Mouse (Mus musculus): ENCODE measurements around the gene Klf6. TPM values are rescaled to one million over a fixed set of nuclear protein-coding genes. Genes with fewer than 3 reads are reported as not detected.

Klf6 gene
- polyA plus RNA-seq, 2 experiments from 2014 or later: 158 to 263 TPM

DNA sequence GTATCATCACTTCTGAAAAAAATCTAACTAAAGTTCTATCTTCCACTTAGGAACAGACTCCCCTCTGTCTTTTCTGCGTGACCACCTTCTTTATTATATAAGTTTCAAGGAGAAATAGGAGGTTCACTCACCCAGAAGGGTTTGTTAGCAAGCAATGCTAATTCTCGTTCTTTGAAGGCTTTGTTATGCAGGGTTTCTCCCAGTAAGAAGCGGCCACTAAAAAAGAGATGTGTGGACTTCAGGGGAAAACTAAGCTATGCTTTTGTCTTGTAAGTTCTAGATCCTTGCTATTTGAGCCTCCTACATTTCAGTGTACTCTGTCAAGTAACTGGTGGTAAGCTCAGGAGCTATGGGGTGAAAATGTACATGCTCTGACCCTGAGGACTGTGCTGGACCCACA is 38.4 kb downstream of the Klf6 start:
- no peak for ATAC-seq

DNA sequence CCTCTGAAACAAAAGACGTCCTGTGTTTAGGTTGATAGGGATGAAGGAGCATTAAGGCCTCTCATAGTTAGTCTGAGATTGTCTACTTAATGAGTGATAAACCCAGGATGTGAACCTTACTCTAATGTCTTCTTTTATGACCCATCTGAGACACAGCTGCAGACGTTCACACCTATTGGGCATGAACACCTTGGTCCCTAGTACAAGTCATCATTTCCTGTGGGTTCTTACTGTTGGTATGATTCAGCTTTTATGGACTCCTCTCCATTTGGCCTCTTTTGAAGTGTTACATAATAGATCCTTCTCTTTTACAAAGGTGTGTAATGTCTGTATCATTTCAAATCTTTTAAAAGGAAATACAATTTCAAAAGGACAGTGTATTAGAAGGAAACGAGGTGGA is 51.9 kb downstream of the Klf6 start:
- no peak for ATAC-seq

DNA sequence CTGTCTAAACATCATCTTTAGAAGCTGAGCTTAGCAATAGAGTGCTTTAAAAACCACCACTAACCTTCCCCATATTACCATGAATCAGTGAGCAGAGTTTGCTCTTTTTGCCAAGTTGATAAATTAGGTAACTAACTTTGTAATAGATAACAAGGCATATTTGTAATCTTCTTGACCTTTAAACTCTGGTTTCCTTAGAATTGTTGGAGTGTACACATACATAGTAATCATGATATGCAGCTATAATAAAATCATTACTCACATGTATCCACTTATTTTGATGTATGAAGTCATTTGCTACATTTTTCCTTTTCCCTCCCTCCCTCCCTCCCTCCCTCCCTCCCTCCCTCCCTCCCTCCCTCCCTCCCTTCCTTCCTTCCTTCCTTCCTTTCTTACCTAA is 56.1 kb downstream of the Klf6 start:
- ATAC-seq: no peak

DNA sequence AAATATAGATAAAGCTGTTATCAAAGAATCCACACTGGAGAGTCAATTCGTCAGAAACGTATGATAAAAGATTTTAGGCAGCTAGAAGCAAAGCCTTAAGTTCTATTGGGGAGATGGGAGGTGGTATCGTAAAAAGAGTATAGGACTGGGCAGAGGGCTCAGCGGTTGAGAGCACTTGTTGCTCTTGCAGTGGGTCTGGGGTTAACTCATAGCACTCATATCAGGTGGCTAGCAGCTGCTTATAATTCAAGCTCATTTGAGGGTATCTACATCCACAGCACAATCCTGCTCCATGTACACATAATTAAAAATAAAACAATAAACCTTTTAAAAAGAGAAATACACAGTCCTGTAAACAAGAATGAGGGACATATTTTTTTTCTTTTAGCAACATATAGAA is 58.7 kb downstream of the Klf6 start:
- no peak for ATAC-seq
